Mouse (Mus musculus) erythroblast, embryonic 14.5 days (primary cell): Measurements from ENCODE around the gene Tor1b.

ENCODE experiments used
- GATA1 ChIP-seq: IDR thresholded peaks from 2 replicates; pipeline ENCODE4 v1.6.1; 2012; ENCODE audit warnings: low read length, inconsistent platforms, mixed read lengths
- TAL1 ChIP-seq: IDR thresholded peaks from 3 replicates; pipeline ENCODE4 v1.6.1; 2012; ENCODE audit warnings: low read length, inconsistent platforms, mixed read lengths

DNA sequence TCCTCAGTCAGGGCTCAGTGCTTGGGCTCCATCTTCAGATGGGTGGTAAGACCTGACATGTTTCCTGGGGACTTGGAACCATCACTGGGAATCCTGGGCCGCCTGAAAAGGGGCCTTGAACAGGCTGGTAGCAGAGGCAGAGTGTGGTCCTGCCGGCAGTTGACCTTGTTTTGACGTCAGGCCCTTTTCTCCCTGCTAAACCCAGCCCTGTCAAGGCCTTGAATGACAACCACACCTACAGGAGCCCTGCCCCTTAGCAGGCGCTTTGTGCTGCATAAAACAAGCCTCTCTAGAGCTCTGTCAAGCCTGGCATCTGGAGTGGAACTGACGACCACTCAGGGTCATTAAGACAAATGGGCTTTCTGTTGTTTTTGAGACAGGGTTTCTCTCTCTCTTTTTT is 7.1 kb downstream of the Tor1b start:
- TF ChIP-seq GATA1 (no peak), TAL1 (no peak)
